Mouse (Mus musculus) layer of hippocampus, postnatal 36 days (tissue): Measurements from ENCODE around the gene Twistnb. TPM values are rescaled to one million over a fixed set of nuclear protein-coding genes. Genes with fewer than 3 reads are reported as not detected.

Source experiments
- DNase-seq, 2 experiments: peaks; one replicate each; pipeline ENCODE4 v3.0.0; 2022
- total RNA-seq, 2 experiments: library from RNA; stranded (reverse); gene quantifications; 2 replicates each; pipeline ENCODE4 v1.2.3; 2021

The Twistnb gene
- 10 to 100 TPM; 16.1 to 16.8 TPM for total RNA-seq

- peak; percentile 94 to 96 for DNase-seq
Measured at GRCm38 (mm10) chr12:33429387-33430160, at the start of gene Twistnb. Gene Twistnb (plus strand): TSS chr12:33429635.

DNA sequence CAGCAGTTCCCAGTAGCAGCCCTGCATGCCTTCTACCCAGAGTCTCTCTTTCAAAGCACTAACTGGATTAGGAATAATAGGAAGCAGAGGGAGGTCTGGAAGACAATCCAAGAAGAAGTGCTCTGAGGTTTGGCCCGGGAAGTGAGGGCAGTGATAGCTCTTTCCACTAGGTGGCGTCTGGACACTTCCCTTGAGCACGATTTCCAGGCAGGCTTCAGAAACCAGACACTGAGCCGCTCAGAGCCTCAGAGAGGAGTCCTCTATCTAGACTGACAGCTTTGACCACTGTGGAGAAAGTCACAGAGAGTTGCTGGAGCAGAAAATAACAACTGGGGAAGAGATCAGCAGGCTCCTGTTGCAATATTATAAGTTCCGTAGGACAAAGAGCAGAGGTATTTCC lies 40.6 kb upstream of the Twistnb start:
- peak; percentile 53 to 66 for DNase-seq

GRCm38 (mm10) chr12:33390844-33391560 lies 38.4 kb upstream of the Twistnb start:
- no peak for DNase-seq

DNA sequence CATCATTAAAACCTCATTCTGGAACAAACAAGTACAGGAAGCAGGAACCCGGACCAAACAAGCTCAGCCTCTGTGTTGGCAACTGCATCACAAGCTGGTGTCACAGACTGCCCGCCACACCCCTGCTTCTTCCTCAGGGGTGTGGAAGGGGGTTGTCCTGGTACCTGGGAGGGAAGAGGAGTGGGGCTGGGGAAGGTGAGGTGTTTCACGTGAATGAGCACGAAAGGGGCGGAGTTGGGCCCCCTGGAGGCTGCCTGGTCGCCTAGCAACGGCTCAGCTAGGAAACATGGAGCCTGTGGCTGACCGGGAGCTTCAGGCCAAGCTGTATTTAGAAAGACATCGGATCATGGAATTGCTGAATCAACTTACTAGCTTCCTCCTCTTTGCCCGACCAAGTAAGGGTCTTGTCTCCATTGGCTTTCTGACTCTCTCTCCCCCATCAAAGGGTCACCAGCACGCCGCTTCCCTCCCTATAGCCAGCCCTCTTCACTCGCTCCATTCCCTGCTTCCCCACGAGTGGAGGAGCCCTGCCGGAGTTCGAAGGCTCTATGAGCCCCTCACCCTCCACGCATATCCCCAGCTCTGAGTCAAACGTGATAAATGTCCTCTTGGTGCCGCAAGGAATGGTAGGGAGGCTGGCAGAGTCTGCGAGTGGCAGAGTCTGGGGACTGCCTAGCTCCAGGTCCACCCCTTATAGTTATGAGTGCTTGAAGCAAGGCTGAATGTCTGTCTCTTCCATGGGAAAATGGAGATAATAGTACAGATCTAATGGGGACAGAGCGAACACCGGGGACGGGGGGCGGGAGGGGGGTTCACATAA lies 34.4 kb upstream of the Twistnb start, which contains the start of gene Efcab10:
TSS of gene Efcab10 (plus strand) at position 51 of the 820 bp plus-strand sequence.
- DNase-seq = peak; percentile 63 to 65

- DNase-seq = no peak
Measured at GRCm38 (mm10) chr12:33403265-33403693, 26.2 kb upstream of the Twistnb start.

- DNase-seq = no peak
Measured at GRCm38 (mm10) chr12:33404996-33405395, 24.4 kb upstream of the Twistnb start.

DNA sequence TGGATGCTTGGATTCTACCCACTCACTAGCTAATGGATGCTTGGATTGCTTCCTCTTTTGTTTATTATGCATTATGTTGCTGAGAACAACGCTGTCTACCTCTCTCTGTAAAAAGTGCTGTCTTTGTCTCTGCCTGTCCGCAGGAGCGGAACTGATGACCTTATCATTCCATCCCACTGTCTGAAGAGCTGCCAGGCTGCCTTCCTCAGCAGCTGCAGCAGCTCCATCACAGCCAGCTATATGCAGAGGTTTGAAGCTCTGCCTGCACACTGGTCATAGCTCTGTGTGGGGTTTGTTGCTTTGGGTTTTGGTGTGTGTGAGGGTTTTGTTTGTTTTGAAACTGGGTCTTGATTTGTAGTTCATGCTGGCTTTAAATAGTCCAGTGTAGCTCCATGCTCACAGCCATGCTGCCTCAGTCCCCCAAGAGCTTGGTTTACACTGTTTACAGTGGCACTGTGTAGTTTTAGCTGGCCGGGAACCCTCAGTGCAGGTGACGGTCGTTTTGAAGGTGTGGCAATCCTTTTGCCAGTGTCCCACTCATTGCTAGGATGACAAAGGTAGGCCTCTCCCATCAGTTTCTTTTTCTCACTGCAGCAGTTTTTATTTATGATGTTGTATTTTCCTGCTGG lies 23.9 kb upstream of the Twistnb start:
- no peak for DNase-seq

GRCm38 (mm10) chr12:33411580-33412151 lies 17.8 kb upstream of the Twistnb start:
- DNase-seq = no peak

GRCm38 (mm10) chr12:33424329-33424728 lies 5.1 kb upstream of the Twistnb start:
- DNase-seq = peak; percentile 43 to 61

GRCm38 (mm10) chr12:33427293-33427692 lies 2.1 kb upstream of the Twistnb start:
- DNase-seq = no peak

DNA sequence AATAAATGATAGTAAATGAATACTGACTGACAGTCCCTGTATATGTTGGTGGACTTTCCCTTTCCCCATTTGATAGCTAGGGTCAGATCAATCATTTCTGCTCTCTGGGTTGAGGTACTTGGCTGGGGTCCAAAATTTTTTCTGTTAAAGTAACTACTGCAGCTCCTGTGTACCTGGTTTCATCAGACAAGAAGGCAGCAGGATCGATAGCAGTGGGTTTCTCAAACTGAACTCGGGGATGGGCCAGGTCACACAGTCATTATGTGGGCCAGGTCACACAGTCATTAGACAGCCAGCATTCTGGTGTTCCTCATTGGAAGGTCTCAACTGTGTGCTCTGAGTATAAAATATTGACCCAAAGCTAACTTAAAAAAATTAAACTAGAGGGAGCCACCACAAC lies 1.7 kb upstream of the Twistnb start:
- no peak for DNase-seq

GRCm38 (mm10) chr12:33433812-33434211 lies 4.4 kb downstream of the Twistnb start:
- no peak for DNase-seq

DNA sequence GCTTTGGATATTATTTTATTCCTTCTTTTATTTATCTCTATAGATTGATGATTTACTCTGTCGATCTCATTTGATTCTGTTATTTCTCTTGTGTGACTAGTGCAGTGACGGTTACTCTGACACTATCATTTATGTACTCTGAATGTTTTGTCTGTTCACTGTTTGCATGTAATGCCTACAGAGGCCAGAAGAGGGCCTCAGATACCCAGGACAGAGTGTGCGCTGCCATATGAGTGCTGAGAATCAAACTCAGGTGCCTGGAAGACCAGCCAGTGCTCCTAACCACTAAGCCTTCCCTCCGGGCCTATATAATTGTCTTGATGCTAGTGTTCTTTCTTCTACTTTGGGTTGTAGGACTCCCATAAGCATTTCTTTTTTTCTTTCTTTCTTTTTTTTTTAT lies 5.3 kb downstream of the Twistnb start:
- DNase-seq = no peak

GRCm38 (mm10) chr12:33455418-33455817 lies 26.0 kb downstream of the Twistnb start:
- DNase-seq = no peak

DNA sequence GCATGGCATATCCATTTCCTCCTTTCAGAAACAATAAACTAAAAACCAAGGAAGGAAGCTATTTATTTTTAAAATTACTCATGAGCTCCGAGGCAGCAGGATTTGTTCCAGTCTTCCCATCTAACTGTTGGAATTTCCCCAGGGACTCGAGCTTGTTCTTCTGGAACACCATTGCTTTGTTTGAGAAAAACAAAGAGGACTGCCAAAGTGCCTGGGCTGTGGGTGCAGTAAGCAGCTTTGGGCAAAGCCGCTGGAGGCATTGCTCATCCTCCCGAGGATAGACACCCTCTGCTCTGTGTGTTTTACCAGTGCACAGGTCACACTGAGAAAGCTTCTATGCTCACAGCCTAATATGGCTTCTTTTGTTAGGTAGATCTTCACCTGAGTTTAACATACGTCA lies 26.8 kb downstream of the Twistnb start:
- no peak for DNase-seq

GRCm38 (mm10) chr12:33480975-33481374 lies 51.5 kb downstream of the Twistnb start:
- no peak for DNase-seq

- DNase-seq = no peak
Measured at GRCm38 (mm10) chr12:33482931-33483330, 53.5 kb downstream of the Twistnb start.
